Mouse (Mus musculus) induced T-regulatory cell, adult 2 months (primary cell): ENCODE measurements around the gene Tmem97.
"Not testable (repeated sequence)": the region's sequence is repeated elsewhere in the genome, so short reads cannot be mapped to it uniquely, and the experiment has no call there.

Source experiments
- DNase-seq: peaks from one replicate; pipeline ENCODE4 v3.0.0-alpha.2; 2012; ENCODE audit warnings: low read depth

Gene Tmem97

GRCm38 (mm10) chr11:78549491-78549987, 1.0 kb downstream of the Tmem97 start:
- DNase-seq = peak; percentile 51

GRCm38 (mm10) chr11:78547718-78548460, 2.7 kb downstream of the Tmem97 start:
- no peak for DNase-seq

GRCm38 (mm10) chr11:78545181-78545580, 5.4 kb downstream of the Tmem97 start:
- no peak for DNase-seq

GRCm38 (mm10) chr11:78544449-78545111, 6.0 kb downstream of the Tmem97 start:
- DNase-seq = no peak

- DNase-seq = no peak
Observed at GRCm38 (mm10) chr11:78540358-78540757, 10.2 kb downstream of the Tmem97 start.

GRCm38 (mm10) chr11:78536690-78537084, 13.9 kb downstream of the Tmem97 start:
- DNase-seq = no peak

- peak; percentile 99 for DNase-seq
Observed at GRCm38 (mm10) chr11:78536080-78536689, 14.4 kb downstream of the Tmem97 start, which contains the start of the genes Tnfaip1 and Ift20. TSS of gene Tnfaip1 (minus strand) at chr11:78536332. TSS of gene Ift20 (plus strand) at chr11:78536361.

- DNase-seq = peak; percentile 79
Observed at GRCm38 (mm10) chr11:78535376-78536079, 15.0 kb downstream of the Tmem97 start.

GRCm38 (mm10) chr11:78534516-78534915, 16.1 kb downstream of the Tmem97 start:
- no peak for DNase-seq

GRCm38 (mm10) chr11:78531515-78531914, 19.1 kb downstream of the Tmem97 start:
- not testable (repeated sequence) for DNase-seq

GRCm38 (mm10) chr11:78531046-78531445, 19.5 kb downstream of the Tmem97 start:
- no peak for DNase-seq

- DNase-seq = no peak
Observed at GRCm38 (mm10) chr11:78530001-78530400, 20.6 kb downstream of the Tmem97 start.

GRCm38 (mm10) chr11:78528714-78529113, 21.9 kb downstream of the Tmem97 start:
- no peak for DNase-seq

GRCm38 (mm10) chr11:78524838-78525237, 25.7 kb downstream of the Tmem97 start:
- no peak for DNase-seq

GRCm38 (mm10) chr11:78523241-78523955, 27.2 kb downstream of the Tmem97 start:
- DNase-seq = no peak

- peak; percentile 70 for DNase-seq
Observed at GRCm38 (mm10) chr11:78522481-78522997, 28.0 kb downstream of the Tmem97 start.

GRCm38 (mm10) chr11:78521880-78522279, 28.7 kb downstream of the Tmem97 start:
- DNase-seq = no peak

- no peak for DNase-seq
Observed at GRCm38 (mm10) chr11:78518931-78519330, 31.6 kb downstream of the Tmem97 start.

GRCm38 (mm10) chr11:78515549-78516325, 34.8 kb downstream of the Tmem97 start:
- DNase-seq = peak; percentile 66

GRCm38 (mm10) chr11:78513106-78513790, 37.3 kb downstream of the Tmem97 start:
- no peak for DNase-seq
